Mouse (Mus musculus) liver, embryonic 11.5 days (tissue): ENCODE results near the gene Gpr183. TPM values are rescaled to one million over a fixed set of nuclear protein-coding genes. Genes with fewer than 3 reads are reported as not detected.

ENCODE experiments used
- ATAC-seq: fragments of 200-750 bp; cut with Nextera tagmentation; replicated peaks from 2 replicates; pipeline ENCODE4 v1.8.0; 2017; ENCODE audit warnings: moderate number of reproducible peaks, mild to moderate bottlenecking, moderate TSS enrichment, moderate library complexity; ENCODE audit not compliant: low FRiP score
- DNase-seq: peaks from one replicate; pipeline ENCODE4 v3.0.0-alpha.2; 2017; ENCODE audit warnings: low spot score
- H3K27ac ChIP-seq: fragments of 300-500 bp; sonication (generic); 2 replicates; pipeline ENCODE4 v1.5.1; 2014; ENCODE audit warnings: mild to moderate bottlenecking, low read depth, low read length, control low read depth
- H3K27me3 ChIP-seq: fragments of 300-500 bp; sonication (generic); replicated peaks from 2 replicates; pipeline ENCODE4 v1.6.1; 2014; ENCODE audit warnings: low read length, mixed read lengths; ENCODE audit not compliant: control insufficient read depth, insufficient read depth
- H3K36me3 ChIP-seq: fragments of 300-500 bp; sonication (generic); 2 replicates; pipeline ENCODE4 v1.6.1; 2014; ENCODE audit warnings: mild to moderate bottlenecking, low read length, moderate library complexity, mixed read lengths; ENCODE audit not compliant: control insufficient read depth, insufficient read depth
- H3K4me1 ChIP-seq: fragments of 300-500 bp; sonication (generic); replicated peaks from 2 replicates; pipeline ENCODE4 v1.6.1; 2014; ENCODE audit warnings: low read length, mixed read lengths; ENCODE audit not compliant: control insufficient read depth, insufficient read depth
- H3K4me2 ChIP-seq: fragments of 300-500 bp; sonication (generic); 2 replicates; pipeline ENCODE4 v1.6.1; 2014; ENCODE audit warnings: mild to moderate bottlenecking, control low read depth, moderate library complexity
- H3K4me3 ChIP-seq: fragments of 300-500 bp; sonication (generic); 2 replicates; pipeline ENCODE4 v1.5.1; 2014; ENCODE audit warnings: low read depth, low read length, control low read depth
- H3K9ac ChIP-seq: fragments of 300-500 bp; sonication (generic); 2 replicates; pipeline ENCODE4 v1.6.1; 2014; ENCODE audit warnings: low read depth, low read length, control low read depth
- H3K9me3 ChIP-seq: fragments of 300-500 bp; sonication (generic); 2 replicates; pipeline ENCODE4 v1.6.1; 2016; ENCODE audit warnings: low read length, inconsistent platforms, mixed read lengths; ENCODE audit not compliant: control insufficient read depth
- WGBS: fragments of 180-500 bp; shearing (Covaris S2); extraction: QIAGEN DNeasy Blood & Tissue Kit; methylation state at CpG from one replicate; pipeline ENCODE4 v1.1.7; 2014; 5-methylcytosine and 5-hydroxymethylcytosine counted together
- polyA plus RNA-seq: library from polyadenylated mRNA; unstranded; fragments of >200 nt; fragmentation: Nextera tagmentation; extraction: Ambion mirVana; gene quantifications from 2 replicates; pipeline ENCODE4 v1.2.1, GENCODE M21; 2014

The Gpr183 gene
- polyA plus RNA-seq, 1 experiment from 2014 or later: 3.9 TPM

DNA sequence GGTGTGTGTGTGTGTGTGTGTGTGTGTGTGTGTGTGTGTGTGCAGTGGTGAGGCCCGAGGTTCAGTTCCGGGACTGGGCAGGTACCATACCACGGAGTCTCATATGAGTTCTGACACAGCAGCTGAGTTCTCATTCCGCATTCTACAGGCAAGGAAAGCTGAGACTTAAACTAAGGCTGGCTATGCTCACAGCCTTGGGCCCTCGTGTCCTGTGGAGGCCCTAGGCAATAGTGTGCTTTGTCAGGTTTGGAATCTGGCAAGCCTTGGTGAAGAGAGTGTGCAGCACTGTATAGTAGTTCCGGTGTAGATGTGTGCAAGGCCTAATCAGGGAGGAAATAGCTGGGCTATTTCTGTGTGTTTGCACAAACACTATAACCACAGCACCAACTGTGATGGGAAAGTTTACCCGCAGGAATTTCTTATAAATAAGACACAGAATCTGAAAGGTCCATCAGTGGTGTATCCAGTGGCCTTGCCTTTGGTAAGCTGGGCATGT lies 61.6 kb downstream of the Gpr183 start:
- DNase-seq (no peak), ATAC-seq (no peak)
- H3K4me1 ChIP-seq: peaks cover 11% of the 10 kb centered on the region
- H3K27me3 ChIP-seq: no peaks in the 10 kb centered on the region
- no peak overlapping the region for H3K4me2 ChIP-seq
- 78% methylated on average over 7 of the region's 7 CpGs for WGBS
- H3K9me3 ChIP-seq: no peaks in the 10 kb centered on the region
- peaks cover 2% of the 10 kb centered on the region for H3K36me3 ChIP-seq
- no peak overlapping the region for H3K27ac ChIP-seq
- no peak overlapping the region for H3K4me3 ChIP-seq
- no peak overlapping the region for H3K9ac ChIP-seq

Other genes starting within 250 kb of the Gpr183 start
- gene Dock9, start 167.4 kb downstream of the Gpr183 start, polyA plus RNA-seq: 5.0 and 5.2 TPM in 2 replicates
- 43.8 and 44.6 TPM in 2 replicates for gene Ubac2, start 86.6 kb downstream of the Gpr183 start, polyA plus RNA-seq
- gene Gpr18, start 49.4 kb downstream of the Gpr183 start, polyA plus RNA-seq: not detected in 2 replicates
- not detected in 2 replicates for gene Timm8a2, start 69.5 kb upstream of the Gpr183 start, polyA plus RNA-seq
- gene Tm9sf2, start 141.8 kb upstream of the Gpr183 start, polyA plus RNA-seq: 120 and 138 TPM in 2 replicates
- gene Clybl, start 216.5 kb upstream of the Gpr183 start, polyA plus RNA-seq: 44.4 and 48.3 TPM in 2 replicates